Mouse (Mus musculus) retina, adult 2 months (tissue): Measurements from ENCODE around the gene Wdr18.

Experiments used
- DNase-seq: peaks from one replicate; pipeline ENCODE4 v3.0.0-alpha.2; 2012; ENCODE audit warnings: low read depth, low spot score

Gene Wdr18

GRCm38 (mm10) chr10:79996272-79997033 is 36.5 kb downstream of the Wdr18 start, which contains the start of gene Abca7:
Gene Abca7 (plus strand): TSS chr10:79996494.
- peak; percentile 94 for DNase-seq

- DNase-seq, result no peak
Observed at GRCm38 (mm10) chr10:79997034-79997760, 37.2 kb downstream of the Wdr18 start.

GRCm38 (mm10) chr10:79997819-79998218 is 37.9 kb downstream of the Wdr18 start:
- no peak for DNase-seq

- DNase-seq, result no peak
Observed at GRCm38 (mm10) chr10:80001945-80002344, 42.0 kb downstream of the Wdr18 start.

GRCm38 (mm10) chr10:80002829-80003228 is 42.9 kb downstream of the Wdr18 start:
- DNase-seq, result no peak

GRCm38 (mm10) chr10:80003374-80004232 is 43.7 kb downstream of the Wdr18 start:
- no peak for DNase-seq

GRCm38 (mm10) chr10:80004233-80004705 is 44.3 kb downstream of the Wdr18 start:
- no peak for DNase-seq

GRCm38 (mm10) chr10:80011740-80012139 is 51.8 kb downstream of the Wdr18 start:
- DNase-seq, result no peak

- DNase-seq, result no peak
Observed at GRCm38 (mm10) chr10:80013609-80014008, 53.7 kb downstream of the Wdr18 start.

- no peak for DNase-seq
Observed at GRCm38 (mm10) chr10:80014484-80015290, 54.7 kb downstream of the Wdr18 start.

GRCm38 (mm10) chr10:80015583-80015982 is 55.6 kb downstream of the Wdr18 start:
- DNase-seq, result no peak

GRCm38 (mm10) chr10:80016511-80016910 is 56.6 kb downstream of the Wdr18 start, which contains the start of gene Arhgap45:
Gene Arhgap45 (plus strand): TSS chr10:80016653.
- no peak for DNase-seq

- no peak for DNase-seq
Observed at GRCm38 (mm10) chr10:80016931-80017330, 57.0 kb downstream of the Wdr18 start.

GRCm38 (mm10) chr10:80017361-80017760 is 57.4 kb downstream of the Wdr18 start:
- DNase-seq, result no peak

GRCm38 (mm10) chr10:80017771-80018170 is 57.8 kb downstream of the Wdr18 start:
- DNase-seq, result no peak

GRCm38 (mm10) chr10:80018739-80019297 is 58.9 kb downstream of the Wdr18 start:
- DNase-seq, result no peak

- no peak for DNase-seq
Observed at GRCm38 (mm10) chr10:80019471-80020131, 59.6 kb downstream of the Wdr18 start.
